Mouse (Mus musculus): ENCODE measurements at regions not wholly inside any gene's neighbourhood (a gene's known extent, or its start where the extent isn't known, plus 50 kb on each side); places are given as distances from the start of the nearest gene placed in this dataset.

DNA sequence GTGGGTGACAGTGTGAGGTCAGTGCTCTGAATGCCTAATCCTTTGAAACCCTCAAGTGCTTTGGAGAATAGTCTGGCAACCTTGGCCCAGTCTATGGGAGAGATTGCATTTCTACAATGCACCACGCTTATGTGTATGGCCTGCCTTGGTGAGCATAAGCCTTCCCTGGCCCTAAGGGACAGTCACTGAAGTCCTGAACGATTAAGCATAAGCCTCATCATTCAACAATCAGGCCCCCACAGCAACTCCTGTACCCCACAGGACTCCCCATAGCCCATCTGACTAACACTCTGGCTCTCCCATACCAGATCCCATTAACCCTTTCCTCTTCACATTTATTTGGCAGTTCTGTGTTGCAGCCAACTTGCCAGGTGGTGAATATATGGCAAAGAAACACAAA, 203.1 kb upstream of the Ano5 start:
- peak in 1 of 2 experiments; percentile 4 for DNase-seq

- DNase-seq: peak in 1 of 2 experiments; percentile 17
Observed at GRCm38 (mm10) chr7:51310191-51310590, 200.6 kb upstream of the Ano5 start.

- peak; percentile 2 to 14 for DNase-seq
Observed at GRCm38 (mm10) chr7:51339841-51340540, 170.8 kb upstream of the Ano5 start.

DNA sequence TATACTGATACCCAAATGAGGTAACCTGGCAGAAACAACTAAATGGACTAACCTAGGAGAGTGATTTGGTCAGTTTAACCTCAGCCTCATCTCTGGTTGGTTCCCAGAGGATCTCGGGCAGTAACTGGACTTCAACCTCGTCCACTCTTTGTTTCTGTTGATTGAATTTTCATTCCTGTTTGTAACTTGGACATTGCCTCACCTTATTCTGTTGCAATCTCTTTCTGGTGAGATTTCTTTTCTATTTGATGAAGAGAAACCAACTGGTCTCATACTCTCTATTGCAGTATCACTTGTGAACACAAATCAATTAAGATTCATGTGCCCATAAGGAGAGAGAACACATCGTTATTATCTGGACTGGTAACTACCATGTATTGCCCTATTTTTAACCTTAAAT, 163.3 kb upstream of the Ano5 start:
- DNase-seq: no peak

DNA sequence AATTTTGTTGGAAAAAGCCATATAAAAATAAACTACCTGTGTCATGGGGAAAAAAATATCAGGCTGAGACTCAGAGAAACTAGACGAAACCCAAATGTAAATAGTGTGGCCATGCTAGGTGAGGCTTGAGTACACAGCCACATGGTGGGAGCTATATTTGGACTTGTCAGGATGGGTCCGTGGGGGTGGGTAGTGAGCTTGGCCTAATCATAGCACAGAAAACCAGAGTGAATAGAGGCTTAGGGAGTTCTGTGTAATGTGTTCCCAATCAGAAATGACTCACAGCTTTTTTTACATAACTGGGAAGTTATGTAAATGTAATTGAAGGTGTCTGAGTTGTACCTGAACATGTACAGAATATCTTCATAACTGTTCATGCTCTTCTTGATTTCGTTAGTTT, 150.7 kb upstream of the Ano5 start:
- DNase-seq: no peak

GRCm38 (mm10) chr7:51377584-51377983, 133.2 kb upstream of the Ano5 start:
- DNase-seq: no peak
